Mouse (Mus musculus): Measurements from ENCODE around the gene Zfp949.

DNA sequence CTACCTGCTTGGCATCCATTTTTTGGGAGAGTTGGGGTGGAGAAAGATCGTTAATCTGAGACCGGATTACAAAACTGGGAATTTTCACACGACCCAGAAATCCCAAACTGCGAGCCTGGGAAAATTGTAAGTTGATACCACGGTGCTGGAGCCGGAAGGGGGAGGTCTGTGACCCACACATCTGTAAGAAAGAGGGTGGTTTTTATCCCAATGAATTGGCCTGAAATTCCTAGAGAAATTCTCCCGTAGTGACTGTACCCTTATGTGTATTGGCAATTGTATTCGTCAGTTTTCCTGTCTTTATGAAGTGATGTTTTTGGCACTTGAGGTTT, 760 bp downstream of the Zfp949 start:
- no peak for TF ChIP-seq CTCF (IDR thresholded peaks at IDR 0.05; ENCODE audit: low read depth, low read length)
- TF ChIP-seq GATA2 (IDR thresholded peaks at IDR 0.05; ENCODE audit: borderline replicate concordance, low read depth, low read length), result no peak
- no peak for TF ChIP-seq GATA1 (IDR thresholded peaks at IDR 0.05; ENCODE audit: borderline replicate concordance, low read length)

Data from G1E (cell line).